Mouse (Mus musculus): ENCODE results near the gene Foxo6. TPM values are rescaled to one million over a fixed set of nuclear protein-coding genes. Genes with fewer than 3 reads are reported as not detected.

The Foxo6 gene
- polyA plus RNA-seq, 1 experiment from 2014 or later, result not detected

DNA sequence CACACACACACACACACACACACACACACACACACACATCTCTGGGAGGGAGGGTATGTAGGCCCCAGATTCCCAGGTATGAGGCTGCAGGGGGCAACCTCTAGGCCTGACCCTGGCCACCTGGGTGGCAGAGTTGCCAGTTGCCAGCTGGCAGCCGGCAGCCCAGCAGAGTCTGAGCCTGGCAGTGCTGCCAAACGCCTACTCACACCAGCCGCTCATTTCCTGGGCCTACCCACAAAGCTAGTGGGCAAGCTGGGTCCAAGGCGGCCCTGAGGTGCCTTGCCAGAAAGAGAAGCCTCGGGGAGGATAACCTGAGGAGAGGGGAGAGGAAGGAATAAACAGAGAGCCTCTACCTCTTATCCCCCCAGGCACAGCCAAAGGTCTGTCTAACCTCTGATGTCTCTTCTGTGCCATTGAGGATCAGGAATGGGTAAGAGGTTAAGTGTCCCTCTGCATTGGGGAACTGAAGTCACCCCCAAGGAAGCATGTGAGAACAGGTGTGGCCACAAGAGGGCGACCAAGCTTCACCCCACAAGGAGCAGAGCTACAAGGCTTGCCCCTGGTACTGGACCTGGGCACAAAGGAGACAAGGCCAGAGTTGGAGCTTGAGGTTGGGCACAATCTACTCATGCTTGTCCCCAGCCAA is 61.9 kb downstream of the Foxo6 start:
- Histone ChIP-seq H3K4me3 (replicated peaks) (no peak overlapping the region), H3K27me3 (no peaks in the 10 kb centered on the region), H3K4me2 (no peak overlapping the region), H3K4me1 (replicated peaks) (no peaks in the 10 kb centered on the region), H3K27ac (replicated peaks) (no peak overlapping the region), H3K36me3 (replicated peaks) (no peaks in the 10 kb centered on the region), H3K9me3 (replicated peaks) (no peaks in the 10 kb centered on the region), H3K9ac (no peak overlapping the region)
- WGBS (ENCODE audit: insufficient replicate concordance), result 36% methylated on average over 6 of the region's 6 CpGs
- no peak for ATAC-seq (ENCODE audit: insufficient read depth)

DNA sequence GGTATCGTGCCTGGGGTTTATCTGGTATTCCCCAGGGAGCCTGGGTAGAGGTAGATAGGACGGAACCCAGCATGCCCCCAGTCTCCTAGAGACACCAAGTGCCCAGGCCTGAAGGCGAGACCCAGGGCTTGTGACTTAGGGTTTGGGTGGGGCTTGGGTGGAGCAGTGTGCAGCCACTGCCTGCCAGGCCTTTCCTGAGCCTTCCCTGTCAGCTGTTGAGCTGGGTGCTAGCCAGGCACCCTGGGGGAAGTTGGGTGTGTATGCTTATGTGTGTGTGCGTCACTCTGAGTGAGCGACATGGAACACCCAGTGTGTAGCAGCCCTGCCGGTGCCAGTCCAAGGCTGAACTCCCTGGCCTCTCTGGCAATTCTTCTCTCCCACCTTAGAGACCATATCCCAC is 63.3 kb downstream of the Foxo6 start:
- no peak for ATAC-seq (ENCODE audit: insufficient read depth)
- 51% methylated on average over 6 of the region's 6 CpGs for WGBS (ENCODE audit: insufficient replicate concordance)

DNA sequence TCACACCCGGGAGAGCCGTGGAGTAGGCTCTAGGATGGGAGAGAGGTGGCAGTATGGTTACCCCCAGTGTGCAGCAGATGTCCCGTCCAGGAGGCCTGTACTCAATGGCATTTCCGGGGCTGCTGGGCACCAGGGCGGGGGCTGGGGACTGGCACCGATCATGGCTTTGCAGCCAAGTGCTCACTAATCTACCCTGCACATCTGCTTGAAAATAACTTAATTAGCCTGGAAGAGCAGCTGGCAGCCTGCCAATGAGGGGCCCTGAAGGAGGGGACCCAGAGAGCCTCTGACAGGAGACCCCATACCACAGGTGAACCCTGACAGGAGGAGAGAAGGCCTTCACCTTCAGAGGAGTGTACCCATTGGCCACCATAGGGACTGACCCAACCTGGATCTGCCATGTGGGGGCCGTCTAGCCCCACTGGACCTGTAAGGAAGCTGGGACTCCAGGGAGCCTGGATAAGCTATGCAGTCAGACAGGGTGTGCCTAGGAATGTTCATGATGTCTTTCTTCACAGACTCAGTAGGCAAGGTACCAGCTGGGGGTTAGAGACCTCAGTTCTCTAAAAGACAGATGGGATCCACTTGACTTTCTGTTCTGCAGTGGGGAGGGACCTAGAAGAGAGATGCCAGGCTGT is 63.9 kb downstream of the Foxo6 start:
- Histone ChIP-seq H3K4me1 (replicated peaks) (no peaks in the 10 kb centered on the region), H3K9me3 (replicated peaks) (no peaks in the 10 kb centered on the region), H3K4me2 (no peak overlapping the region), H3K9ac (no peak overlapping the region), H3K4me3 (replicated peaks) (no peak overlapping the region), H3K27ac (replicated peaks) (no peak overlapping the region), H3K36me3 (replicated peaks) (no peaks in the 10 kb centered on the region), H3K27me3 (no peaks in the 10 kb centered on the region)
- ATAC-seq (ENCODE audit: insufficient read depth), result no peak
- WGBS (ENCODE audit: insufficient replicate concordance), result 53% methylated on average over 7 of the region's 7 CpGs

More for the DNA sequence above, 63.3 kb downstream of the Foxo6 start:
- H3K36me3 ChIP-seq (replicated peaks), result no peaks in the 10 kb centered on the region
- H3K27me3 ChIP-seq, result no peaks in the 10 kb centered on the region
- H3K4me2 ChIP-seq, result no peak overlapping the region
- no peak overlapping the region for H3K4me3 ChIP-seq (replicated peaks)
- H3K27ac ChIP-seq (replicated peaks), result no peak overlapping the region
- no peak overlapping the region for H3K9ac ChIP-seq
- H3K9me3 ChIP-seq (replicated peaks), result no peaks in the 10 kb centered on the region
- no peaks in the 10 kb centered on the region for H3K4me1 ChIP-seq (replicated peaks)

DNA sequence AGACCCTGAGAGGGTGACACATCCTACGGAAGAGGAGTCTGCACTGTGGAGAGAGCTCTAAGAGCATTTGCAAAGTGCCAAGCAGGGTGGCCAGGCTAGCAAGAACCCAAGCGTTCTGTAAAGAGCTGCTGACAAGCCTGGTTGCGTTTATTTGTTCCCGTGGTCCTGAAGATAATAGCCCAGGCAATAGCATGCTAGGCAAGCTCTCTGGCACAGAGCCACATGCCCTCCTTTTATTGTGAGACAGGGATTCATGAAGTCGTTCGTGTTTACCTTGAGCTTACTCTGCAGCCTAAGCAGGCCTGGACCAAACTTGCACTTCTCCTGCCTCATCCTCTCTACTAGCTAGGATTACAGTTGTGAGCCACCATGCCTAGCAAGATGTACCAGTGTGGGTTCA is 65.4 kb downstream of the Foxo6 start:
- ATAC-seq (ENCODE audit: insufficient read depth), result no peak

DNA sequence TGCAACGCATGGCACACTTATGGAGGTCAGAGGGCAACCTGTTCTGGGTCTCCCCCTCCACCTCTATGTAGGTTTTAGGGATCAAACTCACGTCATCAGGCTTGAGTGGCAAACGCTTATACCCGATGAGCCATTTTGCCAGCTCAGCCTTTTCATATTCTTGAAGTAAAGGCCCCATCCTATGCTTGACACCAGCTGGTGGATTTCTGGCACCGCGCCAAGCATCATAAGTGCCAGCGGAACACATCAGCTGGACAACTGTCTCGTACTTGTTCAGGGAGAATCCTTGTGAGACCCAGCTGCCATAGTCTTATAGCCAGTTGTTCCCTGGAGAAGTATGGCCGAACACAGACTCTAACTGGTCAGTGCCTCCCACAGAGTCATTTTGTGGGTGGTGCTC is 68.3 kb downstream of the Foxo6 start:
- no peak for ATAC-seq (ENCODE audit: insufficient read depth)
- Histone ChIP-seq H3K4me2 (no peak overlapping the region), H3K4me1 (replicated peaks) (no peaks in the 10 kb centered on the region), H3K36me3 (replicated peaks) (no peaks in the 10 kb centered on the region), H3K27ac (replicated peaks) (no peak overlapping the region), H3K9me3 (replicated peaks) (no peaks in the 10 kb centered on the region), H3K4me3 (replicated peaks) (no peak overlapping the region), H3K9ac (no peak overlapping the region), H3K27me3 (no peaks in the 10 kb centered on the region)
- 67% methylated on average over 9 of the region's 9 CpGs for WGBS (ENCODE audit: insufficient replicate concordance)

More for the DNA sequence above, 65.4 kb downstream of the Foxo6 start:
- H3K27me3 ChIP-seq, result no peaks in the 10 kb centered on the region
- H3K4me1 ChIP-seq (replicated peaks), result no peaks in the 10 kb centered on the region
- H3K9ac ChIP-seq, result no peak overlapping the region
- H3K4me2 ChIP-seq, result no peak overlapping the region
- 43% methylated on average over 6 of the region's 6 CpGs for WGBS (ENCODE audit: insufficient replicate concordance)
- H3K36me3 ChIP-seq (replicated peaks), result no peaks in the 10 kb centered on the region
- no peak overlapping the region for H3K27ac ChIP-seq (replicated peaks)
- no peak overlapping the region for H3K4me3 ChIP-seq (replicated peaks)
- no peaks in the 10 kb centered on the region for H3K9me3 ChIP-seq (replicated peaks)

Other genes with a start within 250 kb of the Foxo6 start
- not detected in 2 replicates for gene AL607142.1, start 222.4 kb downstream of the Foxo6 start, polyA plus RNA-seq (2015; fragmentation: Nextera tagmentation; extraction: Ambion mirVana)
- gene Edn2, start 126.1 kb downstream of the Foxo6 start, polyA plus RNA-seq (2015; fragmentation: Nextera tagmentation; extraction: Ambion mirVana), result 0.10 TPM in 1 of 2 replicates, not detected in the other
- gene Scmh1, start 117.9 kb upstream of the Foxo6 start, polyA plus RNA-seq (2015; fragmentation: Nextera tagmentation; extraction: Ambion mirVana), result 12.3 and 12.8 TPM in 2 replicates
- gene Slfnl1, start 244.9 kb upstream of the Foxo6 start, polyA plus RNA-seq (2015; fragmentation: Nextera tagmentation; extraction: Ambion mirVana), result not detected in 2 replicates

All from liver, embryonic 15.5 days (tissue).